Mouse (Mus musculus): ENCODE data around the gene Trim30a.
"Not testable (repeated sequence)": the region's sequence is repeated elsewhere in the genome, so short reads cannot be mapped to it uniquely, and the experiment has no call there.

Trim30a gene

DNA sequence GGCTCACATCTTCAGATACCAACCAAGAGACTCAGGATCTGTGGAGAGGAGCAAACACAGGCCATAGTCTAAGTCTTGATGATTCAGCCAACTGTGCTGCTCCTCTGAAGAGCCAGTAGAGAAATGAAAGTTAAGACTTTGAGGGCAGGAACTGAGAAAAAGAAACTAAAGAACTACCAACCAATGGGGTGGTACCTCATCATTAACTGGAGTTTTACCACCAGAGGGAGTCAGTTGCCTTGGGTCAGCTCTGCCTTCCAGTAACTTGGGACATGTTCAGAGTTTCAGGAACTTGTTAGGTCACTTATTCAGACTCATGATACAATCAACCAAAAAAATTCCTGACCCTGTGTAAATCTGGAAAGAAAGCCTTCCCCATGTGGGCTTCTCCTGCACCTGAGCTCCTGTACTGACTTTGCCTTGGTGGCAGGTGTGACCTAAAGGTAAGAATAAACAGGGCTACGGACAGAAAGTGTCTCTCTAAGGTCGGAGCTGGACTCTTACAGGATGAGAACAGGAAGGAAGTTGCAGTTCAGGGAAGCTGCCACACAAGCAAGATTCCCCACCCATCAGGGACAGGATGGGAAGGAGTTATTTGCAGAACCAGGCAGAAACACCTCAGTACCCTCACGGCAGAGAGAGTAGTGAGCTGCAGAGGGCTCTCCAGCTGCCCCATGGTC lies at the start of gene Trim30a:
Trim30a (minus strand) TSS at position 129 of the 680 bp plus-strand sequence.
- in situ Hi-C loops (cut with MboI, MseI) = no loop called here

DNA sequence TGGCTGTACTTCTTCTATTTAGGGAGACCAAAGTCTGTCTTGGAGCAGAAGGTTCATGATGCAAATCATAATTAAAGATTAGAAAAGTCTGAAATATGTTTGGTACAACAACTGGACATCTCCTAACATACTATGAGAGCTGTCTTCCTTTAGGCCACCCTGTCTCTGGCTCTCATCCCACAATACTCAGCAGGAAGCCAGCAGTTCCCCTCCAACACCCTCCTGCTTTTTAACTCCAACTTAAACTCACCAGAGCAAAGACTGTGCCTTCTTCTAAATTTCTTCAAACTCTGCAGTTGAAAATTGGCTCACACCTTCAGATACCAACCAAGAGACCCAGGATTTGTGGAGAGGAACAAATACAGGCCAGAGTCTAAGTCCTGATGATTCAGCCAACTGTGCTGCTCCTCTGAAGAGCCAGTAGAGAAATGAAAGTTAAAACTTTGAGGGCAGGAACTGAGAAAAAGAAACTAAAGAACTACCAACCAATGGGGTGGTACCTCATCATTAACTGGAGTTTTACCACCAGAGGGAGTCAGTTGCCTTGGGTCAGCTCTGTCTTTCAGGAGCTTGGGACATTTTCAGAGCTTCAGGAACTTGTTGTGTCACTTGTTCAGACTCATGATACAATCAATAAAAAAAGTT lies 42.5 kb upstream of the Trim30a start, which contains the start of gene Trim30d:
Trim30d (minus strand) TSS at position 429 of the 645 bp plus-strand sequence.
- in situ Hi-C loops (cut with MboI, MseI) = not testable (repeated sequence)

DNA sequence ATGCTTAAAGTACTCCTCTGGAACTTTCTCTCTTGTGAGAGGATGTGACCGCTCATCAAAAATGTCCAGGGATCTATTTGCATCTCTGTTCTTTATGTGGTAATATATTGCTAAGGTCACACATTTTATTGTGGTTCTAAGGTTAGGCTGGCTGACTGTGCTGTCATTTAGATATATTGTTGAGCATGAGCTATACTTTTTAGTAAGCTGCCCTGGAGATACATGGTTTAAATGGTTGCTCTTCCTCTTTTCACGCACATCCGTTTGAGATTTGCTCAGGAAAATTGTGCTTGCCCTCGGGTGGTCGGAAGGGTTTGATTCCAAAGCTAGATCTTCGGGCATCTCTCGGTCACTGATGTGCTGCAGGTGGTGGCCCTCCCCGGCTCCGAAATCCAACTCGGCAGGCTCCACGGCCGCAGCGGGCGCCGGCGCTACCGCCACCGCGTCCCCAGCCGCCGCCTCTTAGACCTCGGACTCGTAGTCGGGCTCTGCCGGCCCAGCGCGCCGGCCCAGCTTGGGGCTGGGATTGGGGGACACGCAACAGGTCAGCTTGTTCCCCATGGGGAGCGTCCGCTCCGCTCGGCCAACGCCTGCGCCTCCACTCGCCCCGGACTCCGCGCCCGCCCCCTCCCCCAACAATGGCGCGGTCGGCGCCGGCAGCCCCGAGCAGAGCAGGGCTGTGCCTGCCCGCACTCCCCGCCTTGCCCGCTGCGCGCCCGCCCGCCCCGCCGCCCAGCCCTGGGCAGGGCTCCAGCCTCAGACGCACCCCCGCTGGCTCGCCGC lies 36.8 kb upstream of the Trim30a start:
- in situ Hi-C loops (cut with MboI, MseI) = loop anchor here (5.0 kb wide), 1 partner anchor 101 kb away; the partner anchor contains the start of gene Olfr655

DNA sequence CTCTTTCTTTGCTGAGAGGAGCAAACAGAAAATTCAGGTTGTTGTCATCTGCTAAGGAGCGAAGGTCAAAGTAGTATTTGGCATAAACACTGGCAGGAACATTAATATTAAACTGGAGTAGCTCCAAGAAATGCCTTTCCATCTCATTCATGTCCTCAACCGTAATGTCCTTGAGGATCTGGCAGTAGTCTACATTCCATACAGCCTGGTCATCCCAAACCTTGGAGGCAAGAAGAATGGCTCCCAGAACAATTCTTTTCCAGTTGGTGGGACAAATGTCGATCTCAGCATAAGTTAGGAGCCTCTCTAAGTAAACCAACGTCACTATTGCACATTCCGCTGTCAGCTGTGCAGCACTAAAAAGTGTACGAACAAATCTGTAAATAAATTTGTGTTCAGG lies 36.2 kb upstream of the Trim30a start:
- in situ Hi-C loops (cut with MboI, MseI) = loop anchor here (5.0 kb wide), 1 partner anchor 101 kb away; the partner anchor contains the start of gene Olfr655

DNA sequence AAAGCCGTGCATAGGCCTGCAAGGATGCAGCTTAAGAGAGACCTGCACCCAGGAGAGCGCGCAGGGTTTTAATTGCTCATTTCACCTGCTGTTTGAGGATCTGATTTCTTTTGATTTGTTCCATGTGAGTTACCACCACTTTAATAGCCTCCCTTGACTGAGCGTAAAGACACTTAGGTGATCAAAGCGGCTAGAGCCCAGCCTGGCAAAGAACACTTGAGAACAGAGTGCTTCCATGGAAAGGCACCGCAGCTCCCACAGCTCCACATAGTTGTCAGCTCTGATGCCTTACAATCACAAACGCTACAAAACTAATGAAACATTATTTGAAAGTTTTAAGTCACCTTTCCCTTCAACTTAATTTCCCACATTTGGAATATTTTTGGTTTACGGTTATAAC lies 34.5 kb upstream of the Trim30a start:
- in situ Hi-C loops (cut with MboI, MseI) = not testable (repeated sequence)

DNA sequence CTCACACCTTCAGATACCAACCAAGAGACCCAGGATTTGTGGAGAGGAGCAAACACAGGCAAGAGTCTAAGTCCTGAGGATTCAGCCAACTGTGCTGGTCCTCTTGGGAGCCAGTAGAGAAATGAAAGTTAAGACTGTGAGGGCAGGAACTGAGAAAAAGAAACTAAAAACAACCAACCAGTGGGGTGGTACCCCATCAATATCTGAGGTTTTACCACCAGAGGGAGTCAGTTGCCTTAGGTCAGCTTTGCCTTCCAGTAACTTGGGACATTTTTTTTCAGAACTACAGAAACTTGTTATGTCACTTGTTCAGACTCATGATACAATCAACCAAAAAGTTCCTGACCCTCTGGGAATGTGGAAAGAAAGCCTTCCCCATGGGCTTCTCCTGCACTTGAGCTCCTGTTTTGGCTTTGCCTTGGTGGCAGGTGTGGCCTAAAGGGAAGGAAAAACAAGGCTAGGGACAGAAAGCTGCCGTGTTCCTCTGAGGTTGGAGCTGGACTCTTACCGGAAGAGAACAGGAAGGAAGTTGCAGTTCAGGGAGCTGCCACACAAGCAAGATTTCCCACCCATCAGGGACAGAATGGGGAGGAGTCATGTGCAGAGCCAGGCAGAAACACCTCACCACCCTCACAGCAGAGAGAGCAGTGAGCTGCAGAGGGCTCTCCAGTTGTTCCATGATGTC lies 18.9 kb downstream of the Trim30a start:
- in situ Hi-C loops (cut with MboI, MseI) = loop anchor here (5.0 kb wide), 2 partner anchors 94 to 156 kb away; partner anchors contain the start of genes Olfr655 and Trim12c

DNA sequence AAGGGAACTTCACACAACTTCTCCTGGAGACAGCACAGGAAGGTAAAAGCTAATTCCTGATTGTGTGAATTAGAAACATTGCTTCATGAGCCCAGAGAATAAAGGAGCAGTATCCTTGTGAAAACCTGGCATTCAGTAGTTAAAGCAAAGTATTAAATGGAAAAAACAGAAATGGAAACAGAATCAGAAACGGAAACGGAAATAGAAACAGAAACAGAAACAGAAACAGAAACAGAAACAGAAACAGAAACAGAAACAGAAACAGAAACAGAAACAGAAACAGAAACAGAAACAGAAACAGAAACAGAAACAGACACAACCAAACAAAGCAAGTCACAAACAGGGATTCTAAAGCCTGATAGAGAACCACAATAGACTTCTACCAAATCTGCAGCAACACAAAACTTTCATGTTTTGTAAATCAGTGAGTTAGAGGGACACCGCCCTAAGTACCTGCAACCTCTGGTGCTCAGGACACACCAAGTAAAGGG lies 60.5 kb downstream of the Trim30a start:
- in situ Hi-C loops (cut with MboI, MseI) = loop anchor here (5.0 kb wide), 1 partner anchor 58 kb away; no protein-coding TSS in a partner anchor

DNA sequence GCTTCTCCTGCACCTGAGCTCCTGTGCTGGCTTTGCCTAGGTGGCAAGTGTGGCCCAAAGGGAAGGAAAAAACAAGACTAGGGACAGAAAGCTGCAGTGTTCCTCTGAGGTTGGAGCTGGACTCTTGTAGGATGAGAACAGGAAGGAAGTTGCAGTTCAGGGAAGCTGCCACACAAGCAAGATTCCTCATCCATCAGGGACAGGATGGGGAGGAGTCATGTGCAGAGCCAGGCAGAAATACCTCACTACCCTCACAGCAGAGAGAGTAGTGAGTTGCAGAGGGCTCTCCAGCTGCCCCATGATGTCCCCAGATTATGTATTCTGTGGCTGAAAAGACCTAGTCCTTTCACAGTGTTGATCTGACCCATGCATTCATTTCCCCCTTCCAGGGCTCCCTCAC lies 63.9 kb downstream of the Trim30a start:
- in situ Hi-C loops (cut with MboI, MseI) = loop anchor here (5.0 kb wide), 1 partner anchor 61 kb away; no protein-coding TSS in a partner anchor

DNA sequence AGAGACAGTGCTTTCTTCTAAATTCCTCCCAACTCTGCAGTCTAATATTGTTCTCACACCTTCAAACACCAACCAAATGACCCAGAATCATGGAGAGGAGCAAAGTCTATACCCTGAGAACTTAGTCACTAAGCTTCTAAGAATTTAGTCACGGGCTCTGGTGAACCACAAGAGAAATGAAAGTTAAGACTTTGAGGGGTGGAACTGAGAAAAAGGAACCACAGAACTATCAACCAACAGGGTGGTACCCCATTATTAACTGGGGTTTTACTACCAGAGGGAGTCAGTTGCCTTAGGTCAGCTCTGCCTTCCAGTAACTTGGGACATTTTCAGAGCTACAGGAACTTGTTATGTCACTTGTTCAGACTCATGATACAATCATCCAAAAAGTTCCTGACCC lies 64.3 kb downstream of the Trim30a start, which contains the start of gene Trim30c:
Trim30c (minus strand) TSS at position 140 of the 400 bp plus-strand sequence.
- in situ Hi-C loops (cut with MboI, MseI) = loop anchor here (5.0 kb wide), 1 partner anchor 62 kb away; no protein-coding TSS in a partner anchor

DNA sequence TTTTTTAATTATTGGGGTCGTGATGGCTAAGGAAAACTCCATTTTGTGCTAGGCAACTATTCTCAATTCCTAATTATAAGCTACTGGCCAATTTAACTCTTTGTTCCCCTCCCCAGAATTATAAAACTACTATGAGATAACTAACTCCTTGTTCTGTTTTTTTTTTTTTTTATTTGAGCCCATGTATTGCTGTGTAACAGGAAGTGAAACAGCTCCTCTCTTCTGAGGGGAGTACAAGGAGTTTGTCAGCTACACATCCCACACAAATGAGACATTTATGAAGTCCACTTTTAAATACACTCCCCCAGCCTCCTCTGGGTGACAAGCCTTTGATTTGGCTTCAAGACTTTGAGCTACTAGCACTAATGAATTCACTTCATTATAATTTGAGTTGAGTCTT lies 66.5 kb downstream of the Trim30a start:
- in situ Hi-C loops (cut with MboI, MseI) = no loop called here

DNA sequence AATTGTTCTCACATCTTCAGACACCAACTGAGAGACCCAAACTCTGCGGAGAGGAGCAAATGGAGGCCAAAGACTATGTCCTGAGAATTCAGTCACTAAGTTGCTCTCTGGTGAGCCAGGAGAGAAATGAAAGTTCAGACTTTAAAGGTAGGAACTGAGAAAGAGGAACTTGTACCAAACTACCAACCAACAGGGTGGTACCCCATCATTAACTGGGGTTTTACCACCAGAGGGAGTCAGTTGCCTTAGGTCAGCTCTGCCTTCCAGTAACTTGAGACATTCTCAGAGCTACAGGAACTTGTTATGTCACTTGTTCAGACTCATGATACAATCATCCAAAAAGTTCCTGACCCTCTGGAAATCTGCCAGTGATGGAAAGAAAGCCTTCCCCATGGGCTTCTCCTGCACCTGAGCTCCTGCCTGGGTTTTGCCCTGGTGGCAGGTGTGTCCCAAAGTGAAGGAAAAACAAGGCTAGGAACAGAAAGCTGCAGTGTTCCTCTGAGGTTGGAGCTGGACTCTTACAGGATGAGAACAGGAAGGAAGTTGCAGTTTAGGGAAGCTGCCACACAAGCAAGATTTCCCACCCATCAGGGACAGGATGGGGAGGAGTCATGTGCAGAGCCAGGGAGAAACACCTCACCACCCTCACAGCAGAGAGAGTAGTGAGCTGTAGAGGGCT lies 95.1 kb downstream of the Trim30a start, which contains the start of gene Trim30b:
Trim30b (minus strand) TSS at position 149 of the 679 bp plus-strand sequence.
- in situ Hi-C loops (cut with MboI, MseI) = loop anchor here (5.0 kb wide), 1 partner anchor 232 kb away; the partner anchor contains the start of gene Olfr655

DNA sequence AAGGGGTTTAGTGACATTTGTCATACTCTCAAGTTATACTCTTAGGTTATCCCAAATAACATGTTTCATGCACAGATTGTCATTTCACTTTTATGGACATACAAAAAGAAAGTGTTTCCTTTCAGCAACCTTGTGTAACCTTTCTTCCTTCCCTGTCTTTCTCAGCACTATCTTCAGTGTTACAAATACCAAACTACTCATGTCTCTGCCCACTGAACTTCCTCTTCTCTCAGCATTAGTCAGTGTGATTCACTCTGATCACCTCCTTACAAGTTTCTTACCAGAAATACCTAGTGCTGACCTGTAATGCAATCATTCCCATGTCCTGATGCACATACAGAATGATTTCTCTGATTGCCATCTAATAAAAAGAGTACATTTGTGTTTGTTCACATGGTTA lies 98.7 kb downstream of the Trim30a start:
- in situ Hi-C loops (cut with MboI, MseI) = loop anchor here (5.0 kb wide), 1 partner anchor 236 kb away; the partner anchor contains the start of gene Olfr655

Measured in regulatory T cell (primary cell).